Mouse (Mus musculus) bone marrow, adult 2 months (tissue): Measurements from ENCODE around the gene Kcnk15.

Experiments
- CTCF ChIP-seq: fragments of 200-500 bp; IDR thresholded peaks from 2 replicates; pipeline ENCODE4 v1.5.1; 2011; ENCODE audit warnings: low read length, control low read depth; ENCODE audit not compliant: control insufficient read depth, insufficient read depth
- POLR2A ChIP-seq: fragments of 200-500 bp; IDR thresholded peaks from 2 replicates; pipeline ENCODE4 v1.6.1; 2011; ENCODE audit warnings: low read depth, mild to moderate bottlenecking, control low read depth, low read length, borderline replicate concordance; ENCODE audit not compliant: control insufficient read depth

GRCm38 (mm10) chr2:163893446-163894370 is 40.3 kb downstream of the Kcnk15 start:
- no peak for TF ChIP-seq POLR2A
- TF ChIP-seq CTCF = no peak
